Mouse (Mus musculus) hindbrain, embryonic 12.5 days (tissue): Measurements from ENCODE around the gene Dnm1. TPM values are rescaled to one million over a fixed set of nuclear protein-coding genes. Genes with fewer than 3 reads are reported as not detected.

Source experiments
- ATAC-seq: fragments of 200-750 bp; cut with Nextera tagmentation; 2 replicates; pipeline ENCODE4 v1.8.0; 2017; ENCODE audit warnings: moderate TSS enrichment; ENCODE audit not compliant: low FRiP score
- H3K27ac ChIP-seq: fragments of 300-500 bp; sonication (generic); 2 replicates; pipeline ENCODE4 v1.5.1; 2016; ENCODE audit warnings: mild to moderate bottlenecking
- H3K27me3 ChIP-seq: fragments of 300-500 bp; sonication (generic); 2 replicates; pipeline ENCODE4 v1.6.1; 2016; ENCODE audit warnings: mild to moderate bottlenecking
- H3K36me3 ChIP-seq: fragments of 300-500 bp; sonication (generic); 2 replicates; pipeline ENCODE4 v1.6.1; 2016; ENCODE audit warnings: mild to moderate bottlenecking
- H3K4me1 ChIP-seq: fragments of 300-500 bp; sonication (generic); 2 replicates; pipeline ENCODE4 v1.6.1; 2016
- H3K4me2 ChIP-seq: fragments of 300-500 bp; sonication (generic); replicated peaks from 2 replicates; pipeline ENCODE4 v1.6.1; 2016; ENCODE audit warnings: mild to moderate bottlenecking
- H3K4me3 ChIP-seq: fragments of 300-500 bp; sonication (generic); 2 replicates; pipeline ENCODE4 v1.5.1; 2016; ENCODE audit warnings: mild to moderate bottlenecking
- H3K9ac ChIP-seq: fragments of 300-500 bp; sonication (generic); 2 replicates; pipeline ENCODE4 v1.6.1; 2016; ENCODE audit warnings: mild to moderate bottlenecking, moderate library complexity
- H3K9me3 ChIP-seq: fragments of 300-500 bp; sonication (generic); replicated peaks from 2 replicates; pipeline ENCODE4 v1.6.1; 2016; ENCODE audit warnings: mild to moderate bottlenecking
- WGBS: fragments of 180-500 bp; shearing (Covaris S2); methylation state at CpG from one replicate; pipeline ENCODE4 v1.1.7; 2016; 5-methylcytosine and 5-hydroxymethylcytosine counted together
- polyA plus RNA-seq: library from polyadenylated mRNA; unstranded; fragments of >200 nt; fragmentation: Nextera tagmentation; extraction: Ambion mirVana; gene quantifications from 2 replicates; pipeline ENCODE4 v1.2.1, GENCODE M21; 2016

Dnm1 gene
- polyA plus RNA-seq, 1 experiment from 2014 or later = 44.4 TPM

GRCm38 (mm10) chr2:32328911-32329460, 24.2 kb downstream of the Dnm1 start:
- Histone ChIP-seq H3K9ac (0 out of 2 replicates have a peak overlapping the region, but pooled peaks have one; percentile 19), H3K9me3 (no peaks in the 10 kb centered on the region), H3K27ac (0 out of 2 replicates have a peak overlapping the region, but pooled peaks have one; percentile 23), H3K4me2 (no peak overlapping the region), H3K27me3 (no peaks in the 10 kb centered on the region; the same call in 1 of the 2 replicates), H3K4me3 (no peak overlapping the region), H3K4me1 (peaks cover 10% of the 10 kb centered on the region), H3K36me3 (peaks cover 9% of the 10 kb centered on the region)
- 17% methylated on average over 13 of the region's 13 CpGs for WGBS
- ATAC-seq = no peak

- H3K4me2 ChIP-seq = no peak overlapping the region
- no peak for ATAC-seq
- no peak overlapping the region for H3K4me3 ChIP-seq
- H3K27me3 ChIP-seq = no peaks in the 10 kb centered on the region; the same call in 1 of the 2 replicates
- H3K36me3 ChIP-seq = peaks cover 9% of the 10 kb centered on the region
- no peak overlapping the region for H3K27ac ChIP-seq
- 89% methylated on average over 4 of the region's 4 CpGs for WGBS
- H3K9me3 ChIP-seq = no peaks in the 10 kb centered on the region
- peaks cover 23% of the 10 kb centered on the region for H3K4me1 ChIP-seq
- H3K9ac ChIP-seq = no peak overlapping the region
These were observed 25.9 kb downstream of the Dnm1 start for GRCm38 (mm10) chr2:32327200-32327599.

- H3K27me3 ChIP-seq = no peaks in the 10 kb centered on the region
- H3K4me1 ChIP-seq = peaks cover 34% of the 10 kb centered on the region
- H3K4me2 ChIP-seq = no peak overlapping the region
- WGBS = 73% methylated on average over 7 of the region's 7 CpGs
- ATAC-seq = no peak
- H3K27ac ChIP-seq = no peak overlapping the region
- H3K36me3 ChIP-seq = peaks cover 4% of the 10 kb centered on the region; the same call in 1 of the 2 replicates
- H3K9me3 ChIP-seq = no peaks in the 10 kb centered on the region
- H3K9ac ChIP-seq = no peak overlapping the region
- no peak overlapping the region for H3K4me3 ChIP-seq
These were observed 27.8 kb downstream of the Dnm1 start for GRCm38 (mm10) chr2:32325342-32325741.

GRCm38 (mm10) chr2:32324322-32324721, 28.8 kb downstream of the Dnm1 start:
- no peak for ATAC-seq
- whole genome bisulfite sequencing = 65% methylated on average over 4 of the region's 4 CpGs
- Histone ChIP-seq H3K36me3 (peaks cover 4% of the 10 kb centered on the region; the same call in 1 of the 2 replicates), H3K4me3 (no peak overlapping the region), H3K9me3 (no peaks in the 10 kb centered on the region), H3K27ac (no peak overlapping the region), H3K9ac (no peak overlapping the region), H3K4me2 (no peak overlapping the region), H3K4me1 (peaks cover 42% of the 10 kb centered on the region), H3K27me3 (no peaks in the 10 kb centered on the region)

- Histone ChIP-seq H3K4me3 (no peak overlapping the region), H3K9ac (0 out of 2 replicates have a peak overlapping the region, but pooled peaks have one; percentile 14), H3K36me3 (peaks cover 4% of the 10 kb centered on the region; the same call in 1 of the 2 replicates), H3K27me3 (peaks cover 8% of the 10 kb centered on the region), H3K9me3 (no peaks in the 10 kb centered on the region), H3K4me1 (peaks cover 42% of the 10 kb centered on the region), H3K27ac (peak overlapping the region; percentile 85), H3K4me2 (peak overlapping the region; percentile 32)
- 66% methylated on average over 7 of the region's 7 CpGs for WGBS
- ATAC-seq = peak; percentile 77
These were observed 30.1 kb downstream of the Dnm1 start for GRCm38 (mm10) chr2:32322754-32323741.

- Histone ChIP-seq H3K27ac (peak overlapping the region; percentile 85; the same call in 1 of the 2 replicates), H3K9ac (no peak overlapping the region), H3K36me3 (peaks cover 4% of the 10 kb centered on the region; the same call in 1 of the 2 replicates), H3K27me3 (peaks cover 21% of the 10 kb centered on the region), H3K9me3 (no peaks in the 10 kb centered on the region), H3K4me2 (no peak overlapping the region), H3K4me3 (no peak overlapping the region), H3K4me1 (peaks cover 54% of the 10 kb centered on the region)
- ATAC-seq = no peak
- WGBS = 76% methylated on average over 9 of the region's 9 CpGs
These were observed 31.4 kb downstream of the Dnm1 start for GRCm38 (mm10) chr2:32321591-32322298.

GRCm38 (mm10) chr2:32320721-32321120, 32.4 kb downstream of the Dnm1 start:
- ATAC-seq = no peak
- no peaks in the 10 kb centered on the region for H3K9me3 ChIP-seq
- H3K27me3 ChIP-seq = peaks cover 25% of the 10 kb centered on the region
- no peak overlapping the region for H3K4me2 ChIP-seq
- peaks cover 4% of the 10 kb centered on the region; the same call in 1 of the 2 replicates for H3K36me3 ChIP-seq
- H3K9ac ChIP-seq = no peak overlapping the region
- H3K4me1 ChIP-seq = peaks cover 62% of the 10 kb centered on the region
- 61% methylated on average over 11 of the region's 11 CpGs for WGBS
- H3K4me3 ChIP-seq = no peak overlapping the region
- peak overlapping the region; percentile 87; the same call in 1 of the 2 replicates for H3K27ac ChIP-seq

- no peak overlapping the region for H3K4me3 ChIP-seq
- peak overlapping the region; percentile 87 for H3K27ac ChIP-seq
- no peaks in the 10 kb centered on the region for H3K36me3 ChIP-seq
- H3K4me1 ChIP-seq = peaks cover 64% of the 10 kb centered on the region
- H3K9ac ChIP-seq = 0 out of 2 replicates have a peak overlapping the region, but pooled peaks have one; percentile 14
- WGBS = 47% methylated on average over 9 of the region's 9 CpGs
- H3K4me2 ChIP-seq = no peak overlapping the region
- ATAC-seq = no peak
- peaks cover 33% of the 10 kb centered on the region for H3K27me3 ChIP-seq
- H3K9me3 ChIP-seq = no peaks in the 10 kb centered on the region
These were observed 33.3 kb downstream of the Dnm1 start for GRCm38 (mm10) chr2:32319586-32320580.

- Histone ChIP-seq H3K9ac (peak overlapping the region; percentile 62), H3K36me3 (no peaks in the 10 kb centered on the region), H3K4me3 (peak overlapping the region; percentile 26), H3K27me3 (peaks cover 34% of the 10 kb centered on the region), H3K27ac (peak overlapping the region; percentile 87), H3K4me1 (peaks cover 64% of the 10 kb centered on the region), H3K9me3 (no peaks in the 10 kb centered on the region), H3K4me2 (peak overlapping the region; percentile 52)
- 73% methylated on average over 14 of the region's 14 CpGs for WGBS
- no peak for ATAC-seq
These were observed 34.2 kb downstream of the Dnm1 start for GRCm38 (mm10) chr2:32318709-32319585.

GRCm38 (mm10) chr2:32317791-32318417, 35.2 kb downstream of the Dnm1 start:
- H3K9ac ChIP-seq = peak overlapping the region; percentile 62
- H3K27me3 ChIP-seq = peaks cover 39% of the 10 kb centered on the region
- H3K4me3 ChIP-seq = peak overlapping the region; percentile 26
- H3K36me3 ChIP-seq = no peaks in the 10 kb centered on the region
- H3K4me1 ChIP-seq = peaks cover 57% of the 10 kb centered on the region
- WGBS = 7% methylated on average over 18 of the region's 19 CpGs
- peak; percentile 53 for ATAC-seq
- peak overlapping the region; percentile 87 for H3K27ac ChIP-seq
- peak overlapping the region; percentile 52 for H3K4me2 ChIP-seq
- H3K9me3 ChIP-seq = no peaks in the 10 kb centered on the region
